Mouse (Mus musculus): ENCODE results near the gene Bcl11a.

DNA sequence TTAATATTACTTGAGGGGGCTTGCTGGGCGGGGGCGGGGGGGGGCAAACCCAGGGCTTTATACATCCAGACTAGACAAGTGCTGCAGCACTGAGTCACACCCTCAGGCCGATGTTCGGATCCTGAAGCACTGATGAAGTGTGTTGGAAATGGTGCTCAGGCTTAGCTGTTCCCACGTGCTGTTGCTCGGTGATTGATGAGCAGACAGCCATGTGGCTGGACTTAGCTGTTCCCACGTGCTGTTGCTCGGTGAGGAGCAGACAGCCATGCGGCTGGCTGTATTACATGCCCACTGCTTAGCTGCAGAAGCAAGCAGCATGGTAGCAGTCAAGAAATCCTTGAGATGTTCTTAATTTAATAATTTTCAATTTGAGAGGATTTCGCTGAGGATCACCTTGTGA is 75.2 kb downstream of the Bcl11a start:
- TF ChIP-seq CTCF (IDR thresholded peaks at IDR 0.05; ENCODE audit: extremely low read depth, insufficient read depth, insufficient read length, insufficient replicate concordance) (no peak), POLR2A (IDR thresholded peaks at IDR 0.05; ENCODE audit: low read depth, low read length) (no peak)

Measured in spleen, adult 2 months (tissue).